Mouse (Mus musculus) stomach, embryonic 14.5 days (tissue): ENCODE results near the gene Txndc15. TPM values are rescaled to one million over a fixed set of nuclear protein-coding genes. Genes with fewer than 3 reads are reported as not detected.
A peak's percentile ranks its signal among the peaks of the same experiment; 100 is the strongest.

ENCODE experiments used
- ATAC-seq: fragments of 200-750 bp; cut with Nextera tagmentation; 2 replicates; pipeline ENCODE4 v1.8.0; 2017; ENCODE audit warnings: low read depth, moderate TSS enrichment; ENCODE audit not compliant: insufficient number of reproducible peaks, insufficient read depth, low FRiP score
- H3K27ac ChIP-seq: fragments of 300-500 bp; sonication (generic); 2 replicates; pipeline ENCODE4 v1.5.1; 2014; ENCODE audit warnings: mild to moderate bottlenecking, low read length, moderate library complexity, mixed read lengths
- H3K27me3 ChIP-seq: fragments of 300-500 bp; sonication (generic); 2 replicates; pipeline ENCODE4 v1.6.1; 2014; ENCODE audit warnings: low read length, control low read depth, mixed read lengths; ENCODE audit not compliant: control insufficient read depth, insufficient read depth
- H3K36me3 ChIP-seq: fragments of 300-500 bp; sonication (generic); 2 replicates; pipeline ENCODE4 v1.6.1; 2014; ENCODE audit warnings: mild to moderate bottlenecking, control low read depth, low read length, moderate library complexity, mixed read lengths; ENCODE audit not compliant: control insufficient read depth, insufficient read depth
- H3K4me1 ChIP-seq: fragments of 300-500 bp; sonication (generic); 2 replicates; pipeline ENCODE4 v1.6.1; 2014; ENCODE audit warnings: low read length, control low read depth, mixed read lengths; ENCODE audit not compliant: control insufficient read depth, insufficient read depth
- H3K4me2 ChIP-seq: fragments of 300-500 bp; sonication (generic); replicated peaks from 2 replicates; pipeline ENCODE4 v1.6.1; 2014; ENCODE audit warnings: low read depth, low read length, control low read depth
- H3K4me3 ChIP-seq: fragments of 300-500 bp; sonication (generic); 2 replicates; pipeline ENCODE4 v1.5.1; 2014; ENCODE audit warnings: low read depth, low read length, control low read depth
- H3K9ac ChIP-seq: fragments of 300-500 bp; sonication (generic); replicated peaks from 2 replicates; pipeline ENCODE4 v1.6.1; 2014; ENCODE audit warnings: low read depth, mild to moderate bottlenecking, control low read depth, low read length, moderate library complexity, mixed read lengths
- H3K9me3 ChIP-seq: fragments of 300-500 bp; sonication (generic); 2 replicates; pipeline ENCODE4 v1.6.1; 2016; ENCODE audit warnings: low read depth, low read length, control low read depth; ENCODE audit not compliant: control insufficient read depth
- WGBS: fragments of 180-500 bp; shearing (Covaris S2); extraction: QIAGEN DNeasy Blood & Tissue Kit; methylation state at CpG from one replicate; pipeline ENCODE4 v1.1.7; 2014; 5-methylcytosine and 5-hydroxymethylcytosine counted together
- polyA plus RNA-seq: library from polyadenylated mRNA; unstranded; fragments of >200 nt; fragmentation: Nextera tagmentation; extraction: Ambion mirVana; gene quantifications from 2 replicates; pipeline ENCODE4 v1.2.1, GENCODE M21; 2014

Txndc15 gene
- polyA plus RNA-seq, 1 experiment from 2014 or later = 91.3 TPM

DNA sequence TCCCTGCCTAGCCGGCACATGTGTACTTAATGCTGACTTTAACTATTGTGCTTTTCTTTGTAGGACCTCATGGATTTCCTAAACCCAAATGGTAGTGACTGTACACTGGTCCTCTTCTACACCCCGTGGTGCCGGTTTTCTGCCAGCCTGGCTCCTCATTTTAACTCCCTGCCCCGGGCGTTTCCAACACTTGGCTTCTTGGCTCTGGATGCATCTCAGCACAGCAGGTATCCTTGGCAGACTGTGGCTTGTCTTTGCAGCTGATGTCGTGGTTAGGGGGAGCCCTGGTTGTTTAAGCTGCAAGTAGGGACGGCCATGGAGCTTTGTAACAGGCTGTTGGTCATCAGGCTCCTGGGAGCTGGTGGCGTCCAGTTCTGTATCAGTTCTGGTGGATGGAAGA is 7.1 kb downstream of the Txndc15 start:
- Histone ChIP-seq H3K9me3 (no peaks in the 10 kb centered on the region), H3K27me3 (no peaks in the 10 kb centered on the region), H3K9ac (no peak overlapping the region), H3K27ac (no peak overlapping the region), H3K4me1 (no peaks in the 10 kb centered on the region), H3K4me3 (no peak overlapping the region), H3K36me3 (peaks cover 37% of the 10 kb centered on the region), H3K4me2 (no peak overlapping the region)
- WGBS = 80% methylated on average over 8 of the region's 8 CpGs
- no peak for ATAC-seq

DNA sequence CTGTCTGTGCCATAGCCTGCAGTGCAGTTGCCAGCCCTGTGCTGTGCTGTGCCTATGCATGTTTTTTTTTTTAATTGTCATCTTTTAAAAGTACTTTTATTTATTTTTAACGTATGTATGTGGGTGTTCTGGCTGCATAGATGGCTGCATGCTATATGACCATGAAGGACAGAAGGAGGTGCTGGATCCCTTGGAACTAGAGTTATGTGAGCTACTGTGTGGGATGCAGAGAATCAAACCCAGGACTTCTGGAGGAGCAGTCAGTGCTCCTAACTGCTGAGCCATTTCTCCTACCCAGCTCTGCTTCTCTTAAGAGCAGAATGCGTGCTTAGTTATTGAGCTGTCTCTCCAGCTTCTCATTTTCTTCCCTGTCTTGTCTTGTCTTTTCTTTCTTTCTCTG is 7.5 kb downstream of the Txndc15 start:
- H3K27me3 ChIP-seq = no peaks in the 10 kb centered on the region
- H3K9ac ChIP-seq = no peak overlapping the region
- ATAC-seq = no peak
- H3K9me3 ChIP-seq = no peaks in the 10 kb centered on the region
- H3K27ac ChIP-seq = no peak overlapping the region
- H3K4me2 ChIP-seq = no peak overlapping the region
- no peaks in the 10 kb centered on the region for H3K4me1 ChIP-seq
- peaks cover 37% of the 10 kb centered on the region for H3K36me3 ChIP-seq
- no peak overlapping the region for H3K4me3 ChIP-seq
- WGBS = 90% methylated on average over 2 of the region's 2 CpGs

DNA sequence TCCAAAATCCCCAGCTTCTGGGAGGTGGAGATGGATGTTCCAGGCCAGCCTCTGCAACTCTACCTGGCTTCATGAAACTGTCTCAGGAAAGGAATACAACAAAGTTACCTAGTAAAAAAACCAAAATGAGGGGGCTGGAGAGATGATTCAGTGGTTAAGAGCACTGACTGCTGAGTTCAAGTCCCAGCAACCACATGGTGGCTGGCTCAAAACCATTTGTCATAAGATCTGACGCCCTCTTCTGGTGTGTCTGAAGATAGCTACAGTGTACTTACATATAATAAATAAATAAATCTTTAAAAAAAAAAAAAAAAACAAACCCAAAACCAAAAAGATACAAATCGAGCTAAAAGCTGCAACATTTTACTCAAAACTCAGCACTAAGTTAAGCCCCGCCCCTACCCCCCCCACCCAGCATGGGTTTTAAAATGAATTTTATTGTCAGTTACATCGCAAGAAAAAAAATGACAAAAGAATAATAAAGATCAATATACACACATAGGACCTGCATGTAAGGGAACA is 12.2 kb downstream of the Txndc15 start:
- Histone ChIP-seq H3K4me2 (peak overlapping the region; percentile 49), H3K36me3 (peaks cover 25% of the 10 kb centered on the region), H3K27ac (peak overlapping the region; percentile 99), H3K4me3 (peak overlapping the region; percentile 65), H3K4me1 (no peaks in the 10 kb centered on the region), H3K9ac (peak overlapping the region; percentile 81), H3K27me3 (no peaks in the 10 kb centered on the region), H3K9me3 (no peaks in the 10 kb centered on the region)
- ATAC-seq = no peak
- WGBS = 7% methylated on average over 4 of the region's 4 CpGs

DNA sequence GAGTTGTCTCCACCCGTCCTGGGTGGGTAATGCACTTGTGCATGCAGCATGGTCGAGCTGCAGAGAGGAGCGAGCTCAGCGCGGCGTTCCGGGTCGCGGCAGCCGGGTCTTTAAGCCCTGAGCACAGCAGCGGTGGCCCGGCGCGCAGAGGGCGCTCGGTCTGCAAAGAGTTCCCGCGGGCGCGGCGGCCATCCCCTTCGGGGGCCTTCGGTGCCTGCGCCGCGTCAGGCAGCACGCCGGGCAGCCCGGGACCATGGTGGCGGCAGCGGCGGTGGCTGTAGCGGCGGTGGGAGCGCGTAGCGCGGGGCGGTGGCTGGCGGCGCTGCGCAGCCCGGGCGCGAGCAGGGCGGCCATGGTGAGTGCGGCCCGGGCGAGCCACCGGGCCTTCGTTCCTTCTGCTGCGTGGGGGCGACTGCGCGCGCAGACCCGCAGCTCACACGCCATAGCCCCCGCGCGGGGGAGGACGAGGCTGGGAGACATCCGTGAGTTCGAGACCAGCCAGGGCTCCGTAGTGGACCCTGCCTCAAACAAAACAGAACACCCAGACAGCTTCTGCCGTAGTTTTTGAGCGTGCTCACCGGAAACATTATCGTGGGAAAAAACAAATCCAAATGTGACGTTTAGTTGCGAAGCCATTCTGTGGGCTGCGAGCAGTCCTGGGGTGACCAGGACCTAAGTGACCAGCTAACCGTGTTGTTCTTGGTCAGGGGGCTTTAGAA is 12.8 kb downstream of the Txndc15 start, which contains the start of gene Pcbd2:
Pcbd2 (plus strand) TSS at position 249 of the 719 bp plus-strand sequence.
- H3K27ac ChIP-seq = peak within 1 kb of the TSS; percentile 99
- no peaks in the 10 kb centered on the region for H3K9me3 ChIP-seq
- peak within 1 kb of the TSS; percentile 81 for H3K9ac ChIP-seq
- H3K4me1 ChIP-seq = no peaks in the 10 kb centered on the region
- ATAC-seq = peak; percentile 86
- peak within 1 kb of the TSS; percentile 65 for H3K4me3 ChIP-seq
- peaks cover 21% of the 10 kb centered on the region; the same call in 1 of the 2 replicates for H3K36me3 ChIP-seq
- under 1% methylated on average over 64 of the region's 73 CpGs for WGBS
- peak within 1 kb of the TSS; percentile 49 for H3K4me2 ChIP-seq
- no peaks in the 10 kb centered on the region for H3K27me3 ChIP-seq

DNA sequence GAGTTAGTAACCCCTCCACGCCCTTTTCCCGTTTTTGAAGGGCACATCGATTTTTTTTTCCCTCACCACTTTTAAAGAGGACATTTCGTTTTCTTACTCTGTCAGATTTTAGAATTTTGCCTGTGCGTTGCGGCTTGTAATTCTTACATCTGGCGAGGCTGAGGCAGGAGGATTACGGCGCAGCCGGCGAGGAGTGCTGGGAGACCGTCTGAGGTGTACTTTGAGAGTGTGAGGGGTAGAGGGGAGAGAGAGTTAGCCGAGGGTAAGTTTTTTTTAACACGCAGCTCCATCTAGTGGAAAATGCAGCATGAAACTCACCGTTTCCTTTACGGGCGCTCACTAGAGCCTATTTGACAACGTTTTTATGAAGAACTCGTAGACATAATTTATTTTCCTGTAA is 13.4 kb downstream of the Txndc15 start:
- Histone ChIP-seq H3K9me3 (no peaks in the 10 kb centered on the region), H3K4me2 (peak overlapping the region; percentile 49), H3K4me1 (no peaks in the 10 kb centered on the region), H3K27ac (peak overlapping the region; percentile 99), H3K4me3 (peak overlapping the region; percentile 65), H3K9ac (peak overlapping the region; percentile 81), H3K27me3 (no peaks in the 10 kb centered on the region), H3K36me3 (peaks cover 21% of the 10 kb centered on the region; the same call in 1 of the 2 replicates)
- peak; percentile 74; the same call in 1 of the 2 replicates for ATAC-seq
- whole genome bisulfite sequencing = 2% methylated on average over 19 of the region's 19 CpGs

DNA sequence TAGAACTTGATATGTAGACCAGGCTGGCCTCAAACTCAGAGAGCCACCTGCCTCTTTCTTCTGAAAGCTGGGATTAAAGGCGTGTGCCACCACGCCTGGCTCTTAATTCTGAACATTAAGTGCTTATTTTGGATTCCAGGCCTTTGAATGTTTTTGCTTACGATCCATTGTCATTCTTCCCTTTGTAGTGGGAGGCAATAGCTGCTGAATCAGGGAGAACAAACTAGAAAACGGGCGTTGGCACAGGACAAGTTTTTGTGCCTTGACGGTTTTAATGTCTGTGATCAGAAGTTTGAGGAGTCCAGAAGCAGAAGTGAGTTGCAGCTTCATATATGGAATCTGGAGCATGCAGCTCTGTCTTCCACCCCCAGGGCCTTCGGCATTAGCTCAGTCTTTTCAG is 16.3 kb downstream of the Txndc15 start:
- no peaks in the 10 kb centered on the region for H3K27me3 ChIP-seq
- WGBS = 90% methylated on average over 7 of the region's 7 CpGs
- H3K4me3 ChIP-seq = no peak overlapping the region
- no peak overlapping the region for H3K4me2 ChIP-seq
- no peaks in the 10 kb centered on the region for H3K9me3 ChIP-seq
- no peak overlapping the region for H3K9ac ChIP-seq
- no peaks in the 10 kb centered on the region for H3K4me1 ChIP-seq
- ATAC-seq = no peak
- no peak overlapping the region for H3K27ac ChIP-seq
- 0 out of 2 replicates have a peak, but pooled peaks cover 6% of the 10 kb centered on the region for H3K36me3 ChIP-seq

DNA sequence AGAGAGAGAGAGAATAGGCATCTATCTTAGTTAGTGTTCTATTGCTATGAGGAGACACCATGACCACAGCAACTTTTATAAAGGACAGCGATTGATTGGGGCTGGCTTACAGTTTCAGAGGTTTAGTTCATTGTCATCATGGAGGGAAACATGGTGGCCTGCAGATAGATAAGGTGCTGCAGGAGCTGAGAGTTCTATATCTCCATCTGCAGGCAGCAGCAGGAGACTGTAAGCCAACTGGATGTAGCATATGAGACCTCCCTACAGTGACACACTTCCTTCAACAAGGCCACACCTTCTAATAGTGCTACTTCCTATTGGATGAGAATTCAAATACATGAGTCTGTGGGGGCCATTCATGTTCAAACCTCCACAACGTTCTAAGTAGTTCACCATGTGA is 17.7 kb downstream of the Txndc15 start:
- ATAC-seq = no peak
- no peaks in the 10 kb centered on the region for H3K27me3 ChIP-seq
- no peaks in the 10 kb centered on the region for H3K4me1 ChIP-seq
- no peaks in the 10 kb centered on the region for H3K9me3 ChIP-seq
- WGBS = 74% methylated on average over 2 of the region's 2 CpGs
- H3K27ac ChIP-seq = no peak overlapping the region
- no peak overlapping the region for H3K9ac ChIP-seq
- no peak overlapping the region for H3K4me2 ChIP-seq
- H3K4me3 ChIP-seq = no peak overlapping the region
- H3K36me3 ChIP-seq = no peaks in the 10 kb centered on the region

DNA sequence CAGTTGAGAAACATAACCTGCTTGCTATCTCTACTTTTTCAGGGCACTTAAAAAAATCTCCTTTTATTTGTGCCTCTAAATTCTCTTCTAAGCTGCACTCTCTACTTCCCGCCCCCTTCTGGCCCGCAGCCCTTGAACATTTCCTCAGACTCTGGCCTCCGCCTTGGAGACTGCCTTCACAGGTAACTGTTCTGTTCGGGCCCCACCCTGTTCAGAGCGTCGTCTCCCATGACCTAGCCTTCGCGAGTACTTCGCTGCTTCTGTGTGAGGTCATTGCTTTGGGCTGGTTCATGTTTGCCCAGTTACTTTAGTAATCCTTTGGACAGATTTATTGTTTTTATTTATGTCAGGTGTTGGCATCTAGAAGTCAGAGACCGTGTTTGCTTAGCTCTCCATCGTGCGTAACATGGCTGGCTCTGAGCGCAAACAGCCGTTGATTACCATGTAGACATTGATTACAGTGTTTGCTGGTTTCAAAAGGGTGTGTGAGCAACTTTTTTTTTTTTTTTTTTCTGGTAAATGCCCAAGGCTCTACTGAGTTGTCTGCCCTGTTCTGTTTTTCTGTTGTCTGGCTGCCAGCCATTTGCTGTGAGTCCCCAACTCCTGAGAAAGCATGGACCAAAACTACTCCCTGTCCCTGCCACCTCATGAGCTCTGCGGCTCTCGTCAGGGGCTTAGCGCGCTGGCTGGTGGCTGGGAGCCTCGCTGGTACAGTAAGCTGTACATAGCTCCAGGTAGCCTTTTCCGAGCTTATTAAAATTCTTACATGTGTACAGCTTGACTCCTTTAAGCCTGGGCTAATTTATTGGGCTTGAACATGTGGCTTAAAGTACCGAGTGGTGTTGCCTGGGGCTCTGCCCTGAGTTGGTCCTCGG is 19.4 kb downstream of the Txndc15 start:
- H3K27me3 ChIP-seq = no peaks in the 10 kb centered on the region
- no peaks in the 10 kb centered on the region for H3K9me3 ChIP-seq
- WGBS = 68% methylated on average over 22 of the region's 22 CpGs
- H3K9ac ChIP-seq = no peak overlapping the region
- no peaks in the 10 kb centered on the region for H3K36me3 ChIP-seq
- H3K4me1 ChIP-seq = no peaks in the 10 kb centered on the region
- no peak overlapping the region for H3K4me3 ChIP-seq
- peak; percentile 58; the same call in 1 of the 2 replicates for ATAC-seq
- no peak overlapping the region for H3K4me2 ChIP-seq
- peak overlapping the region; percentile 27; the same call in 1 of the 2 replicates for H3K27ac ChIP-seq
